Mouse (Mus musculus): Measurements from ENCODE around the gene Mycbpap. TPM values are rescaled to one million over a fixed set of nuclear protein-coding genes. Genes with fewer than 3 reads are reported as not detected.
A peak's percentile ranks its signal among the peaks of the same experiment; 100 is the strongest.

Mycbpap gene
- polyA plus RNA-seq, 1 experiment from 2014 or later = 4.6 TPM

DNA sequence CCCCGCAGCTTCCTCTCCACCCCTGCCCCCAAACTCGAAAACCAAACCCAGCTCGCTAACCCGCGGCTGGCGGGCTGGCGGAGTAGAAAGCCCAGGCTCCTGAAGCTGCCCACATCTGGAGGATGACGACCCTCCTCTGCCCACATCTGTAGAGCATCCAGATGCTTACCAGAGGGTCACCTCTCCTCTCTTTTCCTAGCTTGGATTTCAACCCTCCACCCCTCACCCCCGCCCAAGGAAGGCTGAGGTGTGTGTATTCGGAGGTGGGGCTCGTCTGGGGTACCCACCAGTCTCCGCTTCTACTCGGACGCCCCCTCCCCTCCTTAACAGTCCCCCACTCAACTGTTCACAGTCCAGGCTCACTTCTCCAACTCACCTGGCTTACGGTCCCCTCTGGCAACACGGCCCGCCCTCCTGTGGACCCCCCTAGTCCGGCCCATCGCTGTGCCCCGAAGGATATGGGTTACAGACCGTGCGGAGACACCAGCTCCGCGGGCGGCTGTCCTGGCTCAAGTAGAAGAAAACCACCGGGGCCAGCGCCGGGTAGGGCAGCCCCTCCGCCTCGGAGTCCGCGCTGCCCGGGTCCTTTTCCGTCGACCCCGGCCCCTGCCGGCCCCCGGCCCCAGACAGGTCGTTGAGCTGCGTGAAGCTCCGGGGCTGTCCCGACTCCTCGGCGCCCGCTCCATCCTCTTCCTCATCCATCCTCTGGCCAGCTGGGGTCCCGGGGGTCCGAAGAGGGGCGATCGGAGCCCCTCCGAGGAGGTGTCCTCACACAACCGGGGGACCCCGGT is 48.4 kb downstream of the Mycbpap start:
- WGBS = 1% methylated on average over 52 of the region's 52 CpGs
- Histone ChIP-seq H3K4me1 (replicated peaks) (peaks cover 84% of the 10 kb centered on the region), H3K9me3 (no peaks in the 10 kb centered on the region), H3K27me3 (ENCODE audit: insufficient read depth, poor library complexity, severe bottlenecking) (peaks cover 86% of the 10 kb centered on the region), H3K4me3 (peak overlapping the region; percentile 91), H3K36me3 (no peaks in the 10 kb centered on the region), H3K27ac (peak overlapping the region; percentile 94)
- DNase-seq (ENCODE audit: low spot score) = peak; percentile 66

DNA sequence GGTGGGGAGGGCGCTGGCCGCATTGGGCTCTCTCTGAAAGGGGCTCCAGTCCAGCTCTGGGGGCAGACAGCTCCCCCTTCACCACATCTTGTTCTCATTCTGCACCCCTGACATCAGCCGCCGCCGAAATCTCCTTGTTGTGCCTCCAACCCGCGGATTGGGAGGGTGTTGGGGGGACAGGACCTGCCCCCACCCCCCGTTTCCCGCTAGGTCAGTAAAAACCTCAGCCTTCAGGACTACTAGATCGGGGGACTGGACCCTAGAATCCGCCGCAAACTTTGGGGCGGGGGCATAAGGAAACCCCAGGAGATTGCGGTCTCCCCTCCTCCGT is 49.0 kb downstream of the Mycbpap start:
- H3K4me1 ChIP-seq (replicated peaks) = peaks cover 89% of the 10 kb centered on the region
- under 1% methylated on average over 15 of the region's 15 CpGs for WGBS
- no peaks in the 10 kb centered on the region for H3K36me3 ChIP-seq
- peak overlapping the region; percentile 91 for H3K4me3 ChIP-seq
- peak overlapping the region; percentile 94 for H3K27ac ChIP-seq
- peak; percentile 39 for DNase-seq (ENCODE audit: low spot score)
- peaks cover 80% of the 10 kb centered on the region for H3K27me3 ChIP-seq (ENCODE audit: insufficient read depth, poor library complexity, severe bottlenecking)
- no peaks in the 10 kb centered on the region for H3K9me3 ChIP-seq

DNA sequence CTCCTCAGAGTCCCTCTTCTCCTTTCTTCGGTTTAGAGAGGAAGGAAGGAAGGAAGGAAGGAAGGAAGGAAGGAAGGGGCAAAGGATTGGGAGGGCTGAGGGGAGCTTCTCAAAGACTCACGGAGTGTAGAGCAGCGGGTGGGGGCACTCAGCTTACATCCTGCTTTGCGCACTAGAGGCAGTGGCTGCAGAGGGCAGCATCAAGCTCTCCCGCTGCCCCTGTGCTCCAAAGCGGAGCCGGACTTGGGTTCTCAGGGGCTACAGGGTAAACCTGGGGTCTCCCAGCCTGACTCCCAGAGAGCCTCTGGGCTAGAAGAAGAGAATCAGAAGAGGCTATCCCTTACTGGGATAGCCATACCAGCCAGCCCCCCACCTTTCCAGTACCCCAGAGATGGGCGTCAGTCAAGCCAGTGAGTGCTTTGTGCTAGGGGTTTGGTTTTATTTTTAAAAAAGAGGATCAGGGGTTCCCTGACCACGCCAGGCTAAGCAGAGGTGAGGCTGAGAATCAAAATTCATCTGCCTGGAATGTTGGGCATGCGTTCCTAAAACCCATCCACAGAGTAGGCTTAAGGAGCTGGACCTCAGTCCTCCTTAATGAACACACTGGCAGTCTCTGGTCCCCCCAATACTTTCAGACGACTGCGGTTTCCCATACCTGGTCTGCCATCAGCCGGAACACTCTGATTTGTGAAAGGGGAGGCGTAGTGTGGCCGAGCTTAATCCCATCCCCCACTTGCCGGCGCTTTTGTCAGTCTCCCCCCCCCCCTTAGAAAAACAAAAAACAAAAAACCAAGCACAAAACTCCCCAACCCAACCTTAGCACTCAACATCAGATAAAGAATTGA is 49.6 kb downstream of the Mycbpap start:
- H3K27me3 ChIP-seq (ENCODE audit: insufficient read depth, poor library complexity, severe bottlenecking) = peaks cover 75% of the 10 kb centered on the region
- WGBS = 2% methylated on average over 17 of the region's 17 CpGs

DNA sequence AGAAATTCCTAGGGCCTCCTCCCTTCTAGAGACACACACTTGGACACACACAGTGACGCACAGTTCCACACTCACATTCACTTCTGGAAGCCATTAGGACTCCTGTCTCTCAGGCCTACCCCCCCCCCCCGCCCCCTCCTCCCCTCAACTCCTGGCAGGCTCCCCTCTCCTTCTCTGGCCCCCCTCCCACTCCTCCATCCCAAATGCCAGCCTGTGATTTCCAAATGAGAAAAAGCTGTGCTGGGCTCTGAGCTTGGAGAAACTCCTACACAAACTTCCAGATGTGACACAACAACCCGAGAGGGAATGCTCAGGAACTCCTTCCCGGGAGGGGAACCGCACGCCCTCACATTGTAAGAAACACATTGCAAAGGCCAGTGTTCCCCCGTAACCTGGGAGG is 51.2 kb downstream of the Mycbpap start:
- peaks cover 100% of the 10 kb centered on the region for H3K4me1 ChIP-seq (replicated peaks)
- DNase-seq (ENCODE audit: low spot score) = peak; percentile 49
- WGBS = 27% methylated on average over 7 of the region's 7 CpGs
- peak overlapping the region; percentile 94 for H3K27ac ChIP-seq
- H3K4me3 ChIP-seq = peak overlapping the region; percentile 91
- H3K9me3 ChIP-seq = no peaks in the 10 kb centered on the region
- peaks cover 66% of the 10 kb centered on the region for H3K27me3 ChIP-seq (ENCODE audit: insufficient read depth, poor library complexity, severe bottlenecking)
- H3K36me3 ChIP-seq = no peaks in the 10 kb centered on the region; the same call in 1 of the 2 replicates

More for the DNA sequence above, 49.6 kb downstream of the Mycbpap start:
- Histone ChIP-seq H3K36me3 (no peaks in the 10 kb centered on the region), H3K9me3 (no peaks in the 10 kb centered on the region), H3K4me3 (peak overlapping the region; percentile 91), H3K4me1 (replicated peaks) (peaks cover 95% of the 10 kb centered on the region), H3K27ac (peak overlapping the region; percentile 94)
- peak; percentile 39 for DNase-seq (ENCODE audit: low spot score)

DNA sequence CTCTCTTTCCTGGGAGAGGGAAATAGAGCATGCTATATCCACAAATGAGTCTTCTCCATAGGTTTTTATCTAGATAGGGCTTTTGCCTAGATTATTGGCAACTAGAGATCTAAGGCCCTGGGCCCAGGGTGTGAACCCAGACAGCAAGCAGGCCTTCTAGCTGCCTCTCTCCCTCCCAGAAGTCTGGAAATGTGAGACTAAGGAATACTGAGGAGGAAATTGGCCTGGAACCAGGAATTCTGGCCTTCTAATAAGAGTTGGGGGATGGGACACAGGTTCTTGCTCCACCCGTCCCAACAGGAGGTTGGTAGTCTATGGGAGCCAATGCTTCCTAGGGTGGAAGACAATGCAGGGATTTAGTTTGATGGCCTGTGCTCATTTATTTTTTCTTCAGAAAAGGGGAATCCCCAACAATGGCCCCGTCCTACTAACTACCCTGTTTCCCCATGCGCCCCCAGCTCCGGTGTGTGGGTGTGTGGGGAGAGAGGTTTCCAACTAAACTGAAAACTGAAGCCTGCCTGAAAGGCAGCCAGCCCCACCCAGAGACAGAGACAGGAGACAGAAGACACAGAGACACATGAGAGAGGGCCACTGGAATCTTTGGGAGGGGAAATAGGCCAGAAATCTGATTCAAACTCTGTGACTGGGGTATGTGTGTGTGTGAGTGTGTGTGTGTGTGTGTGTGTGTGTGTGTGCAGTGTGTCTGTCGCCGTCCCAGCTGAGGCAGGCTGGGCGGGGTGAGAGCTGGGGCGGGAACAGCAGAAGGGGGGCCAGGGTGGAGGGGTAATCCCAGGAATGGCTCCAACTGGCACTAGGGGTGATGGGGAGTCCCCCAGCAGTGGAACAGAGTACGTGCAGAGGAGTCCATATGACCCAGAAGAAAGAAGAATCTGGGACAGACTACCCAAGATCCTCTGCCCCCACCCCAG is 52.1 kb downstream of the Mycbpap start:
- H3K27ac ChIP-seq = peak overlapping the region; percentile 94
- H3K27me3 ChIP-seq (ENCODE audit: insufficient read depth, poor library complexity, severe bottlenecking) = peaks cover 63% of the 10 kb centered on the region
- DNase-seq (ENCODE audit: low spot score) = no peak
- H3K4me1 ChIP-seq (replicated peaks) = peaks cover 100% of the 10 kb centered on the region
- peak overlapping the region; percentile 27 for H3K4me3 ChIP-seq
- WGBS = 24% methylated on average over 9 of the region's 9 CpGs
- no peaks in the 10 kb centered on the region for H3K9me3 ChIP-seq
- H3K36me3 ChIP-seq = no peaks in the 10 kb centered on the region; the same call in 1 of the 2 replicates

DNA sequence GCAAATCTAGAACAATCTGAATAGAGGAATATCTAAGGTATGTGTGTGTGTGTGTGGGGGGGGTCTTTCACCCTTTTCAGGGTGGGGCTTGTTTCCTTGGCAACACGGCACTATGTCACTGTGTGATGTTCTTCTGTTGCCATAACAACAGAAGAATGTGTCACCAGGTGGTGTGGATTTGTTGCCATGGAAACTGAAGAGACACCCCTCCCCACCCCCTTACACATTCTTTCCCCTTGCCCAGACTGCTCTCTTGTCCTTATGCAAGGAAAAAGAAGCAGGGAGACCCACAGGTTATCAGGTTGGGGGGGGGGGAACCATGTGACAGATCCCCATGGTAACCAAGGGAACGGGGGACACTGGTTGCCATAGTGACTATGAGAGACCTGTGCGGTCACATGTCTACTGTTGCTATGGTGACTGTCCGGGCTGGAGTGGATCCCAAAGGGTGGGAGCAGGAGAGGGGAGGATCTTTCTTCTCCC is 52.9 kb downstream of the Mycbpap start:
- Histone ChIP-seq H3K4me1 (replicated peaks) (peaks cover 100% of the 10 kb centered on the region), H3K27me3 (ENCODE audit: insufficient read depth, poor library complexity, severe bottlenecking) (peaks cover 55% of the 10 kb centered on the region), H3K27ac (peak overlapping the region; percentile 94), H3K4me3 (peak overlapping the region; percentile 27; the same call in 1 of the 2 replicates), H3K9me3 (no peaks in the 10 kb centered on the region), H3K36me3 (no peaks in the 10 kb centered on the region; the same call in 1 of the 2 replicates)
- DNase-seq (ENCODE audit: low spot score) = peak; percentile 88
- 12% methylated on average over 4 of the region's 4 CpGs for WGBS

DNA sequence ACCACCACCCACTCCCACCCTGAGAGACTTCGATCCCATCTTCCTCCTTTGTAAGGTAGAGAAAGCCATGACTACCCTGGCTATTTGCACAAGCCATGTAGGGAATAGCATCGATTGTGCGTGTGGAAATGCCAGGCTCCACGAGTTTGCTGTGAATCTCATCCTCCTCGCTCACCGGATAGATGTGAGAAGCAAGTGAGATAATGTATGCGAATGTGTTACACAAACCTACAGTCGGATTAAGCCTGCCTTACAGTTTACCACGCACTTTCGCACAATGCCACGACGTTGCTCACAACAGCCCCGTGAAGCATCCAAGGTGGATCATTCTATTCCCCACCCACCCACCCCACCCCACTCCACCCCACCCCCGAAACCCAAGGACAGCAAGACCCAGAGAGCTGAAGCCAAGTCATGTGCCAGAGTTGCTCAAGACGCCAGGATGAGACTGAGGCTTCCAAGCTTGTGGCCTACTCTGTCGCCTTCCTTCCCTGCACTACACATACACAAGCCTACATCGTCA is 55.1 kb downstream of the Mycbpap start:
- peak overlapping the region; percentile 46; the same call in 1 of the 2 replicates for H3K27ac ChIP-seq
- peaks cover 33% of the 10 kb centered on the region for H3K27me3 ChIP-seq (ENCODE audit: insufficient read depth, poor library complexity, severe bottlenecking)
- peaks cover 17% of the 10 kb centered on the region for H3K36me3 ChIP-seq
- WGBS = 86% methylated on average over 17 of the region's 17 CpGs
- no peaks in the 10 kb centered on the region for H3K9me3 ChIP-seq
- DNase-seq (ENCODE audit: low spot score) = no peak
- no peak overlapping the region for H3K4me3 ChIP-seq
- peaks cover 77% of the 10 kb centered on the region for H3K4me1 ChIP-seq (replicated peaks)

DNA sequence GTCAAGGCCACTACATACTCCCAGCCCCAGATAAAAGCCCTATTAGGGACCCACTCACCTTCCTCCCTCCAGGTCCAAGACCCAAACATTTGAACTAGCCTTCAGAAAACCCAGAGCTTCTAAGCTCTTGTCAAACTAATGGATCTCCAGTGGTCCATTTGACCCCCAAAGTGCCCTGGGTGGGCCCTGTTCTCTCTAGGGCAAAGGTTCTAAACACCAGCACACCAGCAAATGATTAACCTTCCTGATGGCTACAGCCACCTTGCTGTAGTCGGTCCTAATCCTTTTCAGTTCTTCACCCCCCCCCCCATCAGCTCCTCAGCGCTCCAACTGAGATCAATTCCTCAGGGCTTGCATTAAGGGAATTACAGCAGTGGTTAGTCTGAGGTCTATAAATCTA is 57.4 kb downstream of the Mycbpap start:
- H3K36me3 ChIP-seq = peaks cover 37% of the 10 kb centered on the region
- H3K9me3 ChIP-seq = no peaks in the 10 kb centered on the region
- H3K27me3 ChIP-seq (ENCODE audit: insufficient read depth, poor library complexity, severe bottlenecking) = peaks cover 14% of the 10 kb centered on the region; the same call in 1 of the 2 replicates
- peaks cover 59% of the 10 kb centered on the region for H3K4me1 ChIP-seq (replicated peaks)
- DNase-seq (ENCODE audit: low spot score) = no peak
- 55% methylated on average over 2 of the region's 2 CpGs for WGBS
- no peak overlapping the region for H3K4me3 ChIP-seq
- H3K27ac ChIP-seq = 0 out of 2 replicates have a peak overlapping the region, but pooled peaks have one; percentile 16

DNA sequence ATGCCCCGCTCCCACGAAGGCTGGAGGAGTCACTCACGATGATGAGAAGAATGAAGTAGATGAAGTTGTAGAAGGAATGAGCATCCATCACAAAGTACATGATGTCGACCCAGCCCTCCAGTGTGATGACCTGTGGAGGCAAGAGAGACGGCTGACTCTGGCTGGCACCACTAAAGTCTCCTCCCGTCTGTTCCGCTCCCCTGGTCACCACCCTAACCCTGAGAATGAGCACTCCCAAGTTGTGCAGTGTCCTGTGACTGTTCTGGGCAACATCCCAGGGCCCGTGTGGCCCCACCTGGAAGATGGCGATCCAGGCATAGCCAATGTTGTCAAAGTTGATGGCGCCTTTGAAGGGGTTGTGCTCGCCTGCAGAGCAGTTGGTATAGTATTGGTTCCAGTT is 59.7 kb downstream of the Mycbpap start:
- Histone ChIP-seq H3K27me3 (ENCODE audit: insufficient read depth, poor library complexity, severe bottlenecking) (peaks cover 16% of the 10 kb centered on the region; the same call in 1 of the 2 replicates), H3K36me3 (peaks cover 60% of the 10 kb centered on the region), H3K27ac (no peak overlapping the region), H3K9me3 (no peaks in the 10 kb centered on the region), H3K4me1 (replicated peaks) (peaks cover 40% of the 10 kb centered on the region), H3K4me3 (no peak overlapping the region)
- DNase-seq (ENCODE audit: low spot score) = no peak
- 92% methylated on average over 11 of the region's 11 CpGs for WGBS

DNA sequence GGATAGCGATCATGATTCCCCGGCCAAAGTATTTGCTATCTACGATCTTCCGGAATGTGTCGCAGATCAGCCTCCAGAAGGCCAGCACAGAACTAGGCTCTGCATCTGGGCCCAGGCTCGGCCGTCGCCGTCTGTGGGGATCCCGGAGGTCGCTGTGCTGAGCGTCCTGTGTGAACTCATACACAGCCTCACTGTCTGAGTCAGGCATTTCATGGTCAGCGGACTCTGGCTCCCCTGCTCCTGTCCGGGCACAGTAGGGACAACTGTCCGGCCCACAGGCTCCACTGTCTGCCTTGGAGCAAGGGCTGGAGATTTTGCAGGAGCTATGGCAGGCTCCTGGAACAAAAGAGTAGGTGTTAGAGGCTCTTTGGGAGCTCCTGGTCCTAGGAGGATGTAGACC is 64.5 kb downstream of the Mycbpap start:
- no peak overlapping the region for H3K4me3 ChIP-seq
- no peak for DNase-seq (ENCODE audit: low spot score)
- no peaks in the 10 kb centered on the region for H3K9me3 ChIP-seq
- peaks cover 75% of the 10 kb centered on the region for H3K36me3 ChIP-seq
- 87% methylated on average over 15 of the region's 15 CpGs for WGBS
- peaks cover 9% of the 10 kb centered on the region; the same call in 1 of the 2 replicates for H3K27me3 ChIP-seq (ENCODE audit: insufficient read depth, poor library complexity, severe bottlenecking)
- H3K4me1 ChIP-seq (replicated peaks) = peaks cover 36% of the 10 kb centered on the region
- H3K27ac ChIP-seq = peak overlapping the region; percentile 53; the same call in 1 of the 2 replicates

DNA sequence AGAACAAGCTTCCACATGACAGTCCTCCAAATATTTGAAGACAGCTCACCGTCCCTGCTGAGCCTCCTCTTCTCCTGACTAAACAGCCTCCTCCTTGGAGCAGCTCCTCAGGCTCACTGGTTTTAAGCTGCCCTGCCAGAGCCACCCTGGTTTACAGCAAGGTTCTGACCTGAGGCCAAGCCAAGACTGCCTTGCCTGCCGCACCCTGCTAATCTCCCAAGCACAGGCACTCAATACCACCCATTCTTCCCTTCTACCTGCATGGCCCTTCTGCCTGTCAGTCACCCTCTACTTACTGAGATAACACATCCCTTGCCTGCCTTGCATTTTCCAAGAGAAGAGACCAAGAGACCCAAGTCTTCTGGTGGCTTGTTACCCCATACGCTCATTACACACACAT is 65.2 kb downstream of the Mycbpap start:
- no peak overlapping the region for H3K4me3 ChIP-seq
- WGBS = 79% methylated on average over 3 of the region's 3 CpGs
- peaks cover 68% of the 10 kb centered on the region for H3K36me3 ChIP-seq
- peaks cover 9% of the 10 kb centered on the region; the same call in 1 of the 2 replicates for H3K27me3 ChIP-seq (ENCODE audit: insufficient read depth, poor library complexity, severe bottlenecking)
- DNase-seq (ENCODE audit: low spot score) = no peak
- H3K9me3 ChIP-seq = no peaks in the 10 kb centered on the region
- H3K27ac ChIP-seq = 0 out of 2 replicates have a peak overlapping the region, but pooled peaks have one; percentile 53
- H3K4me1 ChIP-seq (replicated peaks) = peaks cover 39% of the 10 kb centered on the region

Data from hindbrain, embryonic 10.5 days (tissue).